Mouse (Mus musculus): ENCODE measurements around the gene Gm14226. TPM values are rescaled to one million over a fixed set of nuclear protein-coding genes. Genes with fewer than 3 reads are reported as not detected.

Gene Gm14226
- polyA plus RNA-seq, 1 experiment from 2014 or later: 0.24 TPM

- WGBS: 78% methylated on average over 6 of the region's 6 CpGs
These were observed 57.6 kb downstream of the Gm14226 start for GRCm38 (mm10) chr2:155075649-155076048.

More at GRCm38 (mm10) chr2:155075649-155076048, 57.6 kb downstream of the Gm14226 start:
- no peaks in the 10 kb centered on the region for H3K36me3 ChIP-seq (ENCODE audit: control insufficient read depth, insufficient read depth, low read length)
- H3K9ac ChIP-seq (ENCODE audit: low read length): no peak overlapping the region
- DNase-seq (ENCODE audit: low spot score) (no peak), ATAC-seq (ENCODE audit: low FRiP score, low TSS enrichment) (no peak)
- no peak overlapping the region for H3K4me2 ChIP-seq (replicated peaks; ENCODE audit: low read depth)
- TF ChIP-seq EP300 (optimal IDR thresholded peaks at IDR 0.05): no peak
- TF ChIP-seq CTCF (IDR thresholded peaks at IDR 0.05; ENCODE audit: low read depth): no peak
- H3K4me3 ChIP-seq (ENCODE audit: low read depth, low read length): no peak overlapping the region
- no peaks in the 10 kb centered on the region for H3K27me3 ChIP-seq (ENCODE audit: control insufficient read depth, insufficient read depth, low read length)
- H3K9me3 ChIP-seq (ENCODE audit: control insufficient read depth, low read length): no peaks in the 10 kb centered on the region
- no peaks in the 10 kb centered on the region; the same call in 1 of the 2 replicates for H3K4me1 ChIP-seq (replicated peaks; ENCODE audit: control insufficient read depth, insufficient read depth)
- H3K27ac ChIP-seq (replicated peaks): no peak overlapping the region

Other genes starting within 250 kb of the Gm14226 start
- gene Gm14214, start 248.2 kb upstream of the Gm14226 start, polyA plus RNA-seq (2015; fragmentation: Nextera tagmentation; extraction: Ambion mirVana): not detected in 2 replicates
- gene Raly, start 227.2 kb upstream of the Gm14226 start, polyA plus RNA-seq (2015; fragmentation: Nextera tagmentation; extraction: Ambion mirVana): 16.8 and 18.7 TPM in 2 replicates
- 0.41 and 0.65 TPM in 2 replicates for gene a, start 226.9 kb upstream of the Gm14226 start, polyA plus RNA-seq (2015; fragmentation: Nextera tagmentation; extraction: Ambion mirVana)
- gene Eif2s2, start 125.3 kb upstream of the Gm14226 start, polyA plus RNA-seq (2015; fragmentation: Nextera tagmentation; extraction: Ambion mirVana): 77.2 and 83.9 TPM in 2 replicates
- gene Ahcy, start 56.2 kb downstream of the Gm14226 start, polyA plus RNA-seq (2015; fragmentation: Nextera tagmentation; extraction: Ambion mirVana): 23.8 and 25.2 TPM in 2 replicates
- gene Itch, start 115.2 kb downstream of the Gm14226 start, polyA plus RNA-seq (2015; fragmentation: Nextera tagmentation; extraction: Ambion mirVana): 17.6 and 18.4 TPM in 2 replicates
- 339 and 341 TPM in 2 replicates for gene Dynlrb1, start 218.3 kb downstream of the Gm14226 start, polyA plus RNA-seq (2015; fragmentation: Nextera tagmentation; extraction: Ambion mirVana)

All from stomach, postnatal 0 days (tissue).